Mouse (Mus musculus): Measurements from ENCODE around the gene Pou2f3.
A peak's percentile ranks its signal among the peaks of the same experiment; 100 is the strongest.

The Pou2f3 gene

GRCm38 (mm10) chr9:43231805-43232204 lies 21.6 kb upstream of the Pou2f3 start:
- no peak for DNase-seq (ENCODE audit: inconsistent ontology term)

- no peak for DNase-seq (ENCODE audit: inconsistent ontology term)
These were observed 20.7 kb upstream of the Pou2f3 start for GRCm38 (mm10) chr9:43230886-43231285.

GRCm38 (mm10) chr9:43229962-43230361 lies 19.8 kb upstream of the Pou2f3 start:
- no peak for DNase-seq (ENCODE audit: inconsistent ontology term)

GRCm38 (mm10) chr9:43229398-43229895 lies 19.3 kb upstream of the Pou2f3 start:
- no peak for DNase-seq (ENCODE audit: inconsistent ontology term)

- DNase-seq (ENCODE audit: inconsistent ontology term) = no peak
These were observed 18.6 kb upstream of the Pou2f3 start for GRCm38 (mm10) chr9:43228745-43229144.

GRCm38 (mm10) chr9:43227626-43228025 lies 17.5 kb upstream of the Pou2f3 start:
- DNase-seq (ENCODE audit: inconsistent ontology term) = no peak

GRCm38 (mm10) chr9:43226573-43227160 lies 16.5 kb upstream of the Pou2f3 start:
- DNase-seq (ENCODE audit: inconsistent ontology term) = no peak

- no peak for DNase-seq (ENCODE audit: inconsistent ontology term)
These were observed 15.3 kb upstream of the Pou2f3 start for GRCm38 (mm10) chr9:43225481-43225880.

GRCm38 (mm10) chr9:43224771-43225355 lies 14.7 kb upstream of the Pou2f3 start:
- DNase-seq (ENCODE audit: inconsistent ontology term) = no peak

- no peak for DNase-seq (ENCODE audit: inconsistent ontology term)
These were observed 12.2 kb upstream of the Pou2f3 start for GRCm38 (mm10) chr9:43222429-43222715.

- DNase-seq (ENCODE audit: inconsistent ontology term) = peak; percentile 82
These were observed 11.7 kb upstream of the Pou2f3 start for GRCm38 (mm10) chr9:43221643-43222428.

GRCm38 (mm10) chr9:43210771-43211450 lies 742 bp upstream of the Pou2f3 start:
- no peak for DNase-seq (ENCODE audit: inconsistent ontology term)

- DNase-seq (ENCODE audit: inconsistent ontology term) = no peak
These were observed 4.2 kb downstream of the Pou2f3 start for GRCm38 (mm10) chr9:43206022-43206390.

- DNase-seq (ENCODE audit: inconsistent ontology term) = no peak
These were observed 4.7 kb downstream of the Pou2f3 start for GRCm38 (mm10) chr9:43205343-43206021.

GRCm38 (mm10) chr9:43200212-43200611 lies 10.0 kb downstream of the Pou2f3 start:
- no peak for DNase-seq (ENCODE audit: inconsistent ontology term)

- no peak for DNase-seq (ENCODE audit: inconsistent ontology term)
These were observed 16.2 kb downstream of the Pou2f3 start for GRCm38 (mm10) chr9:43194001-43194400.

GRCm38 (mm10) chr9:43191561-43191960 lies 18.6 kb downstream of the Pou2f3 start:
- DNase-seq (ENCODE audit: inconsistent ontology term) = no peak

GRCm38 (mm10) chr9:43189021-43189356 lies 21.2 kb downstream of the Pou2f3 start:
- DNase-seq (ENCODE audit: inconsistent ontology term) = no peak

- no peak for DNase-seq (ENCODE audit: inconsistent ontology term)
These were observed 21.7 kb downstream of the Pou2f3 start for GRCm38 (mm10) chr9:43188309-43189020.

- DNase-seq (ENCODE audit: inconsistent ontology term) = no peak
These were observed 30.6 kb downstream of the Pou2f3 start for GRCm38 (mm10) chr9:43179614-43180013.

GRCm38 (mm10) chr9:43178172-43178571 lies 32.0 kb downstream of the Pou2f3 start:
- DNase-seq (ENCODE audit: inconsistent ontology term) = no peak

Measured in Muller cell, postnatal 12 days (primary cell).